In genomic region chr12:25034338-25034953, GRCm38 (mm10) we compare ENCODE assay signal across 8 mouse cellular contexts. TPM values are rescaled to one million over a fixed set of nuclear protein-coding genes. Genes with fewer than 3 reads are reported as not detected.
A peak's percentile ranks its signal among the peaks of the same experiment; 100 is the strongest.
DNase-seq lines count a peak whose midpoint lies in the region; ATAC-seq and TF ChIP-seq lines count a peak whose summit lies in the region.

No protein-coding gene starts in this region.

- H3K4me3 ChIP-seq in limb, embryonic 14.5 days (replicated peaks; ENCODE audit: low read length) = no peak overlapping the region
- no peak overlapping the region for H3K4me3 ChIP-seq in limb, embryonic 10.5 days
- no peak overlapping the region for H3K4me3 ChIP-seq in forebrain, embryonic 12.5 days (replicated peaks)
- H3K4me3 ChIP-seq in hindbrain, postnatal 0 days (ENCODE audit: low read length) = no peak overlapping the region

- DNase-seq in limb, embryonic 14.5 days (ENCODE audit: low spot score) = peak; percentile 18
- no peak for DNase-seq in limb, embryonic 10.5 days (ENCODE audit: low spot score)
- peak; percentile 46 for DNase-seq in hindbrain, postnatal 0 days (ENCODE audit: low spot score)
- DNase-seq in retina, embryonic 14.5 days (ENCODE audit: low spot score) = peak; percentile 27
- DNase-seq in left cerebral cortex, postnatal 10 days (ENCODE audit: extremely low spot score in 1 of 2, low spot score in 2 of 2) = no peak
- DNase-seq in gastrocnemius, postnatal 4 days (ENCODE audit: low spot score in 2 of 2) = no peak
- DNase-seq in B cell, adult 2 months = no peak

- no peaks in the 10 kb centered on the region for H3K27me3 ChIP-seq in limb, embryonic 14.5 days (ENCODE audit: control insufficient read depth, insufficient read depth, low read length)
- H3K27me3 ChIP-seq in limb, embryonic 10.5 days (ENCODE audit: low read depth, poor library complexity, severe bottlenecking) = no peaks in the 10 kb centered on the region
- no peaks in the 10 kb centered on the region for H3K27me3 ChIP-seq in forebrain, embryonic 12.5 days
- H3K27me3 ChIP-seq in hindbrain, postnatal 0 days (ENCODE audit: insufficient read depth, low read length) = no peaks in the 10 kb centered on the region

- H3K36me3 ChIP-seq in limb, embryonic 14.5 days (ENCODE audit: control insufficient read depth, insufficient read depth, low read length) = peaks cover 22% of the 10 kb centered on the region
- peaks cover 3% of the 10 kb centered on the region; the same call in 1 of the 2 replicates for H3K36me3 ChIP-seq in limb, embryonic 10.5 days
- H3K36me3 ChIP-seq in forebrain, embryonic 12.5 days (replicated peaks) = peaks cover 16% of the 10 kb centered on the region
- peaks cover 8% of the 10 kb centered on the region; the same call in 1 of the 2 replicates for H3K36me3 ChIP-seq in hindbrain, postnatal 0 days (ENCODE audit: insufficient read depth, low read length)

- TF ChIP-seq POLR2A in limb, embryonic 14.5 days (IDR thresholded peaks at IDR 0.05; ENCODE audit: borderline replicate concordance, extremely low read depth, insufficient read depth, insufficient read length) = no peak

- ATAC-seq in limb, embryonic 14.5 days (ENCODE audit: low FRiP score, low read depth) = no peak
- ATAC-seq in forebrain, embryonic 12.5 days (ENCODE audit: low FRiP score) = peak; percentile 80; the same call in 1 of the 2 replicates
- peak; percentile 57 for ATAC-seq in hindbrain, postnatal 0 days

- no peak for TF ChIP-seq CTCF in hindbrain, postnatal 0 days (IDR thresholded peaks at IDR 0.05; ENCODE audit: low read depth)

- intact Hi-C loops in left cerebral cortex, postnatal 10 days (cut with DNase I) = no loop called here

- no peaks in the 10 kb centered on the region for H3K9me3 ChIP-seq in limb, embryonic 14.5 days (ENCODE audit: control insufficient read depth, low read length)
- no peaks in the 10 kb centered on the region for H3K9me3 ChIP-seq in limb, embryonic 10.5 days (replicated peaks)
- no peaks in the 10 kb centered on the region for H3K9me3 ChIP-seq in forebrain, embryonic 12.5 days
- H3K9me3 ChIP-seq in hindbrain, postnatal 0 days (ENCODE audit: low read length) = no peaks in the 10 kb centered on the region

- no peak overlapping the region for H3K4me2 ChIP-seq in limb, embryonic 14.5 days (replicated peaks; ENCODE audit: low read depth, low read length, severe bottlenecking)
- H3K4me2 ChIP-seq in forebrain, embryonic 12.5 days = peak overlapping the region; percentile 17
- H3K4me2 ChIP-seq in hindbrain, postnatal 0 days (ENCODE audit: low read depth, low read length) = peak overlapping the region; percentile 27

- peaks cover 6% of the 10 kb centered on the region; the same call in 1 of the 2 replicates for H3K4me1 ChIP-seq in limb, embryonic 14.5 days (ENCODE audit: control insufficient read depth, insufficient read depth, low read length)
- H3K4me1 ChIP-seq in limb, embryonic 10.5 days = no peaks in the 10 kb centered on the region
- H3K4me1 ChIP-seq in forebrain, embryonic 12.5 days = peaks cover 17% of the 10 kb centered on the region
- H3K4me1 ChIP-seq in hindbrain, postnatal 0 days (ENCODE audit: insufficient read depth, low read length) = no peaks in the 10 kb centered on the region

- H3K9ac ChIP-seq in limb, embryonic 14.5 days (ENCODE audit: low read depth, low read length, severe bottlenecking) = no peak overlapping the region
- H3K9ac ChIP-seq in forebrain, embryonic 12.5 days = no peak overlapping the region
- no peak overlapping the region for H3K9ac ChIP-seq in hindbrain, postnatal 0 days (replicated peaks; ENCODE audit: low read length)

- H3K27ac ChIP-seq in limb, embryonic 14.5 days (replicated peaks; ENCODE audit: low read depth, low read length) = no peak overlapping the region
- H3K27ac ChIP-seq in limb, embryonic 10.5 days = no peak overlapping the region
- H3K27ac ChIP-seq in forebrain, embryonic 12.5 days = peak overlapping the region; percentile 75
- peak overlapping the region; percentile 46; the same call in 1 of the 2 replicates for H3K27ac ChIP-seq in hindbrain, postnatal 0 days

- WGBS in limb, embryonic 14.5 days = 74% methylated on average over 8 of the region's 8 CpGs
- 87% methylated on average over 8 of the region's 8 CpGs for WGBS in limb, embryonic 10.5 days
- WGBS in forebrain, embryonic 12.5 days = 32% methylated on average over 8 of the region's 8 CpGs
- 28% methylated on average over 8 of the region's 8 CpGs for WGBS in hindbrain, postnatal 0 days

RNA-seq across cellular contexts. Expression of gene Kidins220, which starts 59.7 kb away (rescaled TPM):
- 46.1 and 46.9 TPM in 2 replicates for polyA plus RNA-seq in limb, embryonic 14.5 days (2012; rRNA removed)
- 31.6 and 33.3 TPM in 2 replicates for polyA plus RNA-seq in limb, embryonic 14.5 days (2014; fragmentation: Nextera tagmentation; extraction: Ambion mirVana)
- polyA plus RNA-seq in limb, embryonic 10.5 days (2016; fragmentation: Nextera tagmentation; extraction: Ambion mirVana) = 11.1 and 14.3 TPM in 2 replicates
- 80.0 and 88.1 TPM in 2 replicates for polyA plus RNA-seq in forebrain, embryonic 12.5 days (2016; fragmentation: Nextera tagmentation; extraction: Ambion mirVana)
- total RNA-seq in hindbrain, postnatal 0 days (2014; rRNA removed) = 199 and 230 TPM in 2 replicates
- polyA plus RNA-seq in hindbrain, postnatal 0 days (2015; fragmentation: Nextera tagmentation; extraction: Ambion mirVana) = 76.5 and 79.6 TPM in 2 replicates
- 100 to 1,000 TPM; 323 to 328 TPM for total RNA-seq in left cerebral cortex, postnatal 10 days (2021)
- total RNA-seq in gastrocnemius, postnatal 4 days (2021) = 10 to 100 TPM; 65.7 to 67.7 TPM

Comparison
In these comparisons a context has a peak if more than half of its experiments do, and no peak if none do; other contexts are left out.
1. DNase-seq: peak in limb, embryonic 14.5 days (single experiment), hindbrain, postnatal 0 days (single experiment) and retina, embryonic 14.5 days (single experiment); none in limb, embryonic 10.5 days (single experiment), left cerebral cortex, postnatal 10 days (0 of 2), gastrocnemius, postnatal 4 days (0 of 2) and B cell, adult 2 months (0 of 2).
2. H3K27ac ChIP-seq: peak in forebrain, embryonic 12.5 days (single experiment) and hindbrain, postnatal 0 days (single experiment); none in limb, embryonic 14.5 days (single experiment) and limb, embryonic 10.5 days (single experiment).